Mouse (Mus musculus): Measurements from ENCODE around the gene Gm5136. TPM values are rescaled to one million over a fixed set of nuclear protein-coding genes. Genes with fewer than 3 reads are reported as not detected.

Gene Gm5136
- not detected for polyA plus RNA-seq (2014; fragmentation: Illumina TruSeq; extraction: RNeasy Lipid Tissue Mini Kit (QIAGEN cat#74804); ENCODE audit: low read depth, low replicate concordance)

GRCm38 (mm10) chr10:108699946-108700345 is at the start of gene Gm5136:
Gene Gm5136 (minus strand): TSS chr10:108700160.

